Mouse (Mus musculus) spleen, adult 2 months (tissue): ENCODE measurements around the gene Srrm1.

Experiments used
- CTCF ChIP-seq: fragments of 200-500 bp; IDR thresholded peaks from 2 replicates; pipeline ENCODE4 v1.5.1; 2011; ENCODE audit warnings: mild to moderate bottlenecking, inconsistent platforms; ENCODE audit not compliant: insufficient read depth, insufficient read length, insufficient replicate concordance; ENCODE audit errors: extremely low read depth
- POLR2A ChIP-seq: fragments of 200-500 bp; IDR thresholded peaks from 2 replicates; pipeline ENCODE4 v1.6.1; 2011; ENCODE audit warnings: low read depth, low read length, inconsistent platforms

- no peak for TF ChIP-seq POLR2A
- no peak for TF ChIP-seq CTCF
These were observed 17.1 kb downstream of the Srrm1 start for GRCm38 (mm10) chr4:135336023-135336357.
